Mouse (Mus musculus) erythroblast, embryonic 14.5 days (primary cell): ENCODE data around the gene Lyz1. TPM values are rescaled to one million over a fixed set of nuclear protein-coding genes. Genes with fewer than 3 reads are reported as not detected.
"Not testable (repeated sequence)": the region's sequence is repeated elsewhere in the genome, so short reads cannot be mapped to it uniquely, and the experiment has no call there.

Experiments used
- H3K27me3 ChIP-seq: 2 replicates; pipeline ENCODE4 v1.6.1; 2012; ENCODE audit warnings: inconsistent platforms; ENCODE audit not compliant: control insufficient read depth
- H3K36me3 ChIP-seq: 2 replicates; pipeline ENCODE4 v1.6.1; 2012; ENCODE audit warnings: mild to moderate bottlenecking, inconsistent platforms; ENCODE audit not compliant: control insufficient read depth
- H3K4me1 ChIP-seq: 2 replicates; pipeline ENCODE4 v1.6.1; 2012; ENCODE audit warnings: inconsistent platforms; ENCODE audit not compliant: control insufficient read depth
- H3K4me3 ChIP-seq: replicated peaks from 2 replicates; pipeline ENCODE3; 2012; ENCODE audit warnings: moderate library complexity, mild to moderate bottlenecking, inconsistent platforms
- H3K9me3 ChIP-seq: 2 replicates; pipeline ENCODE4 v1.6.1; 2012; ENCODE audit warnings: low read length, inconsistent platforms, mixed read lengths; ENCODE audit not compliant: control insufficient read depth
- GATA1 ChIP-seq: IDR thresholded peaks from 2 replicates; pipeline ENCODE4 v1.6.1; 2012; ENCODE audit warnings: low read length, inconsistent platforms, mixed read lengths
- TAL1 ChIP-seq: IDR thresholded peaks from 3 replicates; pipeline ENCODE4 v1.6.1; 2012; ENCODE audit warnings: low read length, inconsistent platforms, mixed read lengths
- polyA plus RNA-seq: library from polyadenylated mRNA; stranded (reverse); fragments of >175 nt; gene quantifications from 2 replicates; pipeline ENCODE4 v1.2.3, GENCODE M21; 2012

The Lyz1 gene
- polyA plus RNA-seq, 1 experiment: not detected

GRCm38 (mm10) chr10:117288197-117289033 is 4.3 kb downstream of the Lyz1 start:
- no peaks in the 10 kb centered on the region for H3K36me3 ChIP-seq
- no peaks in the 10 kb centered on the region for H3K27me3 ChIP-seq
- no peak for TF ChIP-seq GATA1
- no peak for TF ChIP-seq TAL1
- H3K4me3 ChIP-seq: no peak overlapping the region
- H3K9me3 ChIP-seq: no peaks in the 10 kb centered on the region
- no peaks in the 10 kb centered on the region for H3K4me1 ChIP-seq

DNA sequence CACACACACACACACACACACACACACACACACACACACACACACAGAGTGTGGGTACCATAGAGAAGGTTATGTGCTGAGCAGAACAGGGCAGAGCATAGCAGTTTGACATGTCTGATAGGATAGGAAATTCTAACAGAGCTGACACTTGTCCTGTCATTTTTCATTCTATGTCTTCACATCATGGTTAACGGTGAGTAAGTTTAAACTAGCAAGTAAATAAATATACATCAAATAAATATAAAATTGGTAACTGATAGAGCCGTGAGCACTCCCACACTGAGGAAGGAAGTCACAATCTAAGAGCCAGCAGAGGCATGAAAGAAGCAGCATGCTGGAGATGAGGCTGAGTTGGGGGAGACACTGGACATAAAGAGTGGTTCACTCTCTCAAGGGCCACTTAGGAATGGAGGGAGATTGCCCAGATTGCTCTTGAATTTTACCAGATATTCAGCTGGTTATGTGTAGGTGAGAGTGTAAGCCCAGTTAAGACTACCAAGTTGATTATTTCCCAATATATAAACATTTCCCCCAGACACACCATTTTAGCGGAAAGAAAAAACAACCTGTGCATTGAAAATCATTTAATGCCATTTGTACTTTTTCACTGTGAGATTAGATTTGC is 5.3 kb downstream of the Lyz1 start:
- Histone ChIP-seq H3K36me3 (no peaks in the 10 kb centered on the region), H3K4me3 (no peak overlapping the region), H3K4me1 (no peaks in the 10 kb centered on the region), H3K9me3 (no peaks in the 10 kb centered on the region), H3K27me3 (no peaks in the 10 kb centered on the region)
- TF ChIP-seq TAL1: no peak
- no peak for TF ChIP-seq GATA1

GRCm38 (mm10) chr10:117286366-117286970 is 6.2 kb downstream of the Lyz1 start:
- TF ChIP-seq TAL1: no peak
- no peak for TF ChIP-seq GATA1
- Histone ChIP-seq H3K36me3 (no peaks in the 10 kb centered on the region), H3K4me3 (no peak overlapping the region), H3K4me1 (no peaks in the 10 kb centered on the region), H3K27me3 (no peaks in the 10 kb centered on the region), H3K9me3 (no peaks in the 10 kb centered on the region)

GRCm38 (mm10) chr10:117285584-117285983 is 7.1 kb downstream of the Lyz1 start:
- not testable (repeated sequence) for H3K4me3 ChIP-seq

DNA sequence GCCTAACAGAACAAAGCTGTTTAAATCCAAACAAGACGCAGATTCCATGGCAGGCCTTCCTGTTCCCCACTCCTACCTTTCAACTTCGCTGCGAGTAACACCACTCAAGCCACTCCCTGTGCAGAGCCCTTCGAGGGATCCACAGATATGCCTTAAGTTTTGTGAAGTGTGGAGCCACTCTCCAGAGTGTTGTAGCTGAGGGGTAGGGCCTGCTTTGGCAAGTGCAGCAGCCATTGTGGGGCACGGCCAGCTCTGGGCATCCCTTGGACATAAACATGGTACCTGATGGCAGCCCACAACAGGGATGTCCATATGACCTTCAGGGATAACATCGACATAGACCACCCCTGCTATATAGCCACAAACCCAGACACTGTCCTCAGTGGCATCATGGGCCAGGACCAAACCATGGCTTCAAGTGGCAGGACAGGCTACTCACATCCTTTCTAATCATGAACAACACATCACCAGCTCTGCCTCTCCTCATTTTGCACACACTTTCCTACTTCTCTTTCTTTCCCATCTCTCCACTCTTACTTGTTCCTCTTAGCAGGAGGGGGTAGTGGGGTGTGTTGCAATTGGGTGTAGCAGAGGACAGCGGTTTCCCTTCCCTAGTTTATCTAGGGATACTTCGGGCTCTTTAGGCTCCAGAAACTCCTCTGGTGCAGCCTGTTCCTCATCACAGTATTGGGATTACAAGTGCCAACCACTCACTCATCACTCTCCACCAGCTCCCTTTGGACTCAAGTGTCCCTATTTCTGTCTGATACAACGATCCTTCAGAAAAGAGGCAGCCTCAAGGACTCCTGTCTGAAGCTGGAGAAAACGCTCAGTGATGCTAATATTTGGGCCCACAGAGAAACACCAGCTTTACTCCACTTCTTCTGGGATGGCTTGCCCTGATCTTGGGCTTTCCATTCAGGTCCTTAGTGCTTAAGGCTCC is 7.8 kb downstream of the Lyz1 start:
- TF ChIP-seq GATA1: no peak
- no peaks in the 10 kb centered on the region for H3K4me1 ChIP-seq

More at GRCm38 (mm10) chr10:117285584-117285983, 7.1 kb downstream of the Lyz1 start:
- not testable (repeated sequence) for H3K9me3 ChIP-seq, H3K36me3 ChIP-seq, H3K27me3 ChIP-seq, H3K4me1 ChIP-seq

GRCm38 (mm10) chr10:117283871-117284577 is 8.6 kb downstream of the Lyz1 start:
- H3K4me1 ChIP-seq: no peaks in the 10 kb centered on the region
- H3K27me3 ChIP-seq: no peaks in the 10 kb centered on the region
- no peaks in the 10 kb centered on the region for H3K36me3 ChIP-seq
- no peak for TF ChIP-seq TAL1
- TF ChIP-seq GATA1: no peak
- H3K4me3 ChIP-seq: no peak overlapping the region
- H3K9me3 ChIP-seq: no peaks in the 10 kb centered on the region

More for the DNA sequence above, 7.8 kb downstream of the Lyz1 start:
- Histone ChIP-seq H3K27me3 (no peaks in the 10 kb centered on the region), H3K4me3 (no peak overlapping the region), H3K9me3 (no peaks in the 10 kb centered on the region), H3K36me3 (no peaks in the 10 kb centered on the region)

GRCm38 (mm10) chr10:117283196-117283595 is 9.5 kb downstream of the Lyz1 start:
- not testable (repeated sequence) for H3K27me3 ChIP-seq, H3K36me3 ChIP-seq, H3K4me1 ChIP-seq, H3K4me3 ChIP-seq, H3K9me3 ChIP-seq

- Histone ChIP-seq H3K4me3 (no peak overlapping the region), H3K27me3 (no peaks in the 10 kb centered on the region), H3K36me3 (no peaks in the 10 kb centered on the region), H3K4me1 (no peaks in the 10 kb centered on the region), H3K9me3 (no peaks in the 10 kb centered on the region)
- TF ChIP-seq GATA1: no peak
- no peak for TF ChIP-seq TAL1
Measured at GRCm38 (mm10) chr10:117282551-117282950, 10.1 kb downstream of the Lyz1 start.
